Mouse (Mus musculus) CH12.LX (cell line): ENCODE measurements around the gene Hira.

ENCODE experiments used
- CTCF ChIP-seq, 2 experiments: IDR thresholded peaks in 1 of 2; conservative IDR thresholded peaks in 1 of 2; 2 replicates each; pipeline ENCODE4 v1.5.1; 2011 to 2012; ENCODE audit warnings: low read depth in 2 of 2, low read length in 2 of 2, improper control_type of control experiment in 1 of 2, inconsistent platforms in 1 of 2, mild to moderate bottlenecking in 1 of 2, moderate library complexity in 1 of 2
- POLR2A ChIP-seq: IDR thresholded peaks from 2 replicates; pipeline ENCODE4 v1.6.1; 2011; ENCODE audit warnings: low read depth, mild to moderate bottlenecking, improper control_type of control experiment, low read length
- ZKSCAN1 ChIP-seq: IDR thresholded peaks from 2 replicates; pipeline ENCODE4 v1.6.1; 2012; ENCODE audit warnings: low read depth, inconsistent platforms, low read length, improper control_type of control experiment, borderline replicate concordance

DNA sequence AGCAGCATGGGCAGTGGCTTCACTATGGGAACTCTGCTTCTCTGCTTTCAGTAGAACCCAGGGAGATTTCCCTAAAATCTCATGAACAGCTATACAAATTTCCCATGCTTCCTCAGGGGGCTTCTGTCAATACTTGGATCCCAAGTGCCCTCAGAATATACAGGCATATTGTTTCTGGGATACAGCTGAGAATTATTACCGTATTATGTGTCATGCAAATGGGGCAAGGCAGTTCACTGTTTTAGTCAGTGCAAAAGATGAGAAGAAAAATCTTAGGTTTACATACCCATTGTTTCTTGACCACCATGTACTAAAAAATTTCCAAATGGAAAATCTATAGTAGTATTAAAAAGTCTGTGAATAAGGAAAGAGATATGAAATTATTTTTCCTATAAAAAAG, 126.9 kb downstream of the Hira start:
- TF ChIP-seq POLR2A (no peak), ZKSCAN1 (no peak), CTCF (conservative IDR thresholded peaks at IDR 0.05 in 1 of 2, IDR thresholded peaks at IDR 0.05 in 1 of 2; ENCODE audit: low read depth in 2 of 2, low read length in 2 of 2) (no peak)
